Mouse (Mus musculus): ENCODE data around the gene Ajuba.
"Not testable (repeated sequence)": the region's sequence is repeated elsewhere in the genome, so short reads cannot be mapped to it uniquely, and the experiment has no call there.

The Ajuba gene

GRCm38 (mm10) chr14:54577089-54577982 is at the start of gene Ajuba:
Ajuba (minus strand) TSS chr14:54577558.
- DNase-seq (ENCODE audit: inconsistent ontology term) = peak; percentile 98

GRCm38 (mm10) chr14:54624976-54625375 is 47.6 kb upstream of the Ajuba start:
- DNase-seq (ENCODE audit: inconsistent ontology term) = no peak

- DNase-seq (ENCODE audit: inconsistent ontology term) = no peak
Measured at GRCm38 (mm10) chr14:54623334-54623733, 46.0 kb upstream of the Ajuba start.

DNA sequence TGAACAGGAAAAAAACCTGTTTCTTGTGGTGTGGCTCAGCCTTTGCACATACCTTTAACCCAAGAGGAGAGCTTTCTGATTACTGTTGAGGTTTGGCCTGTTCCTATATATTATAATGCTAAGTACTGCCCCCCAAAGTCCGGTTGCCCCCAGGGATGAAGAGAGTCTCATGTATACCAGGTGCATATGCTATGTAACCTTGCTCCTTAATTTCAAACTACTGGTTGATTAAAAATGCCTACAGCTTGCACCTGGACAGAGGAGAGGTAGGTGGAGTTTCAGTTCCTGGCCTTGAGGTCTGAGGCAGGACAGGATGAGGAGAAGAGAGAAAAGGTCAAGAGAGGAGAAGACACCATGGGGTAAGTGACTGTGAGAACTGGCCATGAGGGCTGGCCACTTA is 43.8 kb upstream of the Ajuba start, which contains the start of gene Psmb11:
TSS of gene Psmb11 (plus strand) at position 301 of the 400 bp plus-strand sequence.
- no peak for DNase-seq (ENCODE audit: inconsistent ontology term)

GRCm38 (mm10) chr14:54617897-54618365 is 40.6 kb upstream of the Ajuba start, which contains the start of gene Psmb5:
Psmb5 (minus strand) TSS chr14:54618022.
- DNase-seq (ENCODE audit: inconsistent ontology term) = peak; percentile 85

DNA sequence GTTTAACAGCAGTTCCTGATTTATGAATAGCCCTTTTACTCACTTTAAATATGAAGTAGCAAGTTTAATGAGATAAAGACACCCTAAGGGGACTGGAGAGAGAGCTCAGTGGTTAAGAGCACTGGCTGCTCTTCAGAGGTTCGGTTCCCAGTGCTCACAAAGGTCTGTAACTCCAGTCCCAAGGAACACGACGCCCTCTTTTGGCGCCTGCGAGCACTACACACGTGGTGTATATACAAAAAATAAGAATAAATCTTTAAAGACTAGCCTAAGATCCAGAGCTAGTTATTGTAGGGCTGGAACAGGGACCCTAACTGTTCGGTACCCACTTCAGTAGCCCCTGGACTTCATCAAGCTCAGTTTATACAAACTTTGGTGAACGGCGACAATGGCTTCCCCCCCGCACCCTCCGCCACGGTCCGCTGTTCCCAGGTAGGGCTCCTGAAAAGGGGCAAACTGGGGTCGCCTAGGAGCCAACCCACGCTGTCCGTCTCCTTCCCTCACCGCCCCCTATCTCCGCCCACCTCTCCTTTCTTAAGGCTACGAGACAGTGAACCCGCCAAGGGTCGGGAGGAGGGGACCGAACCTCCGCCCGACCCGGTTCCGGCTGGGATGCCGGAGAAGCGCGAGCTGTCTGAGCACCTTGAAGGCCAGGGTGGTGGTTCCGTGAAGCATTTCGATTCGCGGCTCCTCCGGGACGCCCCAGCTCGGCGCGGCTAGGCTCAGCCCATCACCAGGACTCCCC is 40.0 kb upstream of the Ajuba start:
- DNase-seq (ENCODE audit: inconsistent ontology term) = peak; percentile 69

DNA sequence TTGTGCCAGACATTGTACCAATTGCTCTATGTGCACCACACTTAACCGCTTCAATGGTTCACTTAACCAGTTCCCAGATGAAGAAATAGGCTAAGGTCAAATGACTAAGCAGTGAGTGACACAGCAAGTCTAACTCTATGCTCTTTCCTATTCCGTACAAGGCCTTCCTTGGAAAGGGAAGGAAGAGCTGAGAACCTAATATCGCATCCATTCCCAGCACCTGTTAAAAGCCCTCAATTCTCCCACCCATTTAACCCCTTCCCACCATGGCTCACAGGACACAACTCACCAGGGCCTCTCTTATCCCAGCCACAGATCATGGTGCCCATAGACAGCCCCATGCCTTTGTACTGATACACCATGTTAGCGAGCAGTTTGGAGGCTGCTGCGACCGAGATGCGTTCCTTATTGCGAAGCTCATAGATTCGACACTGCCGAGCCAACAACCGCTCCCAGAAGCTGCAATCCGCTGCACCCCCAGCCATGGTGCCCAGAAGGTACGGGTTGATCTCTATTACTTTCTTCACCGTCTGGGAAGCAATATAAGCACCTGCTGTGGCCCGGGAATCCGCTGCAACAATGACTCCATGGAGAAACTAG is 39.0 kb upstream of the Ajuba start:
- no peak for DNase-seq (ENCODE audit: inconsistent ontology term)

- not testable (repeated sequence) for DNase-seq (ENCODE audit: inconsistent ontology term)
Measured at GRCm38 (mm10) chr14:54614130-54614529, 36.8 kb upstream of the Ajuba start.

DNA sequence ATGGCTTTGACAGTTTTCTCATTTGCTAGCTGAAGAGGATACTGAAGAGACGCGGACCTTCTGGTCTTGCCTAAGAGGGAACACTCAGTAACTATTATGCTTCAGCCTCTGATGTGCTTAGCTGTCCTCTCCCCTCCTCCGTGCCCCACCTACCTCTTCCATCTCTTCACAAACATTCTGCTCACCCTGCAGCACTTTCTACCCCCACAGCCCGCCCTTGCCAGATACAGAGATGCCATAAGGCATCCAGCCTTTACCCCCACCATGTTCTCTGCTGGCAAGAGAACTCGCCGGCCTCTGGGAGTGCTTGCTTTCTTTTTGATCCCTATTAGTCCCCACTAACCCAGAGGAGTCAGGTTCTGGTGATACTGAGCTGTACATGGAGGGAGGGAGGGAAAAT is 33.3 kb upstream of the Ajuba start:
- DNase-seq (ENCODE audit: inconsistent ontology term) = no peak

- DNase-seq (ENCODE audit: inconsistent ontology term) = no peak
Measured at GRCm38 (mm10) chr14:54609962-54610361, 32.6 kb upstream of the Ajuba start.

- DNase-seq (ENCODE audit: inconsistent ontology term) = no peak
Measured at GRCm38 (mm10) chr14:54609245-54609644, 31.9 kb upstream of the Ajuba start.

DNA sequence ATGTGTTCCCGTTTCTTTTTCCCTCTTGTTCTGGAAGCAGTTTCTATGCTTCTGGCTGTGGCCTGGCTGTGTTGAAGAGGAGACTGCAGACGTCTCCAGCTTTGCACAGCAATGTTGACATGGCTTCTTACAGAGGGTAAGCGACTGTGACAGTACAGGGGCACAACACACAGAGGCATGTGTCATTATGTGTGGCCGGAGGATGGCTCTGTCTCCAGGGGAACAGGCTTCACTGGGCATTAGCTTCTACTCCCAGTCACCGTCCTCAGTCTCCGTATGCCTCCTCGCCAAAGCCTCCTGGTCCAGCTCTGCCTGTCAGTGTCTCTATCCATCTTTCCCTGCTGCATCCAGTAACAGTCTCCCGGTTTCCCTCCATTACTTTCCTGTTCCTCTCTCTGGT is 29.9 kb upstream of the Ajuba start:
- no peak for DNase-seq (ENCODE audit: inconsistent ontology term)

- DNase-seq (ENCODE audit: inconsistent ontology term) = peak; percentile 76
Measured at GRCm38 (mm10) chr14:54605752-54606321, 28.5 kb upstream of the Ajuba start, which contains the start of gene 4931414P19Rik. 4931414P19Rik (minus strand) TSS chr14:54605993.

DNA sequence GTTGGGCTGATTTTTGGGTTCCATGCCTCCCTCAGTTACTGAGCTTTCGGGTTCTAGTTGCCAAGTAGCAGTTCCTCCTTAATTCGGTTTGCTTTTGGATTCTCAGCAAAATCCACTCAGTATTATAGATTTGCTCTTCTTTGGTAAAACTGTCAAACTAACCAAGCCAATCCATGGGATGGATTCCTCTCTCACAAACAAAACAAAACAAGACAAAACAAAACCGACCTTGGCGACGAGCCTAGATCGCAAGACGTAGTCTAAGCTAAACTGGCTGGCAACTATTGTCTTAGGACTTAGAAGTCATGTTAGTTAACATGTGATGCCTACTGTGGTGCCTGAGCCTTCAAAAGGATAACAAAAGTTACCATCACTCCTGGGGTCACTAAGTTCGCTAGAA is 26.3 kb upstream of the Ajuba start:
- DNase-seq (ENCODE audit: inconsistent ontology term) = no peak

GRCm38 (mm10) chr14:54603038-54603654 is 25.8 kb upstream of the Ajuba start:
- peak; percentile 98 for DNase-seq (ENCODE audit: inconsistent ontology term)

GRCm38 (mm10) chr14:54602613-54603012 is 25.3 kb upstream of the Ajuba start:
- DNase-seq (ENCODE audit: inconsistent ontology term) = no peak

GRCm38 (mm10) chr14:54601601-54602000 is 24.2 kb upstream of the Ajuba start:
- no peak for DNase-seq (ENCODE audit: inconsistent ontology term)

DNA sequence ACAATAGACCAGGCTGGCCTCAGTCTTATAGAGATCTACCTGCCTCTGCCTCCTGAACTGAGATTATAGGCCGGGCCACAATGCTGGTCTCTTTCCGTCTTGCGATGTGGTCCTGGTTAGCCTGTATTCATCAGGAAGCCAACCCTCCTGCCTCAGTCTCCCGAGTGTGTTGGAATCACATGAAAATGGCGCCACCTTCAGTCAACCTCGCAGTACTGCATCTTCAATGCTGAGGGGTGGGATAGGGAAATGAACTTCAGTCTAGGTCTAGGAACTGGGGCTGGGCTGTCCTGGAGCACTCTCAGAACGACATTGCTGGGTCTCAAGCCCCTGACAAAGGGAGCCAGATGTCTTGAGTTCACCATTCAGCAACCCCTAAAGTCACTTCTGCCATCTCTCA is 19.7 kb upstream of the Ajuba start:
- no peak for DNase-seq (ENCODE audit: inconsistent ontology term)

- peak; percentile 20 for DNase-seq (ENCODE audit: inconsistent ontology term)
Measured at GRCm38 (mm10) chr14:54594631-54595414, 17.5 kb upstream of the Ajuba start.

GRCm38 (mm10) chr14:54594055-54594454 is 16.7 kb upstream of the Ajuba start:
- no peak for DNase-seq (ENCODE audit: inconsistent ontology term)
